Mouse (Mus musculus) gastrocnemius, postnatal 4 days (tissue): ENCODE results near the gene Olfr1093. TPM values are rescaled to one million over a fixed set of nuclear protein-coding genes. Genes with fewer than 3 reads are reported as not detected.

Experiments
- DNase-seq, 2 experiments: peaks; one replicate each; pipeline ENCODE4 v3.0.0; 2021 to 2022; ENCODE audit warnings: low spot score in 2 of 2, mixed read lengths in 2 of 2
- long read RNA-seq, 2 experiments: library from polyadenylated mRNA; stranded (forward); transcript quantifications; one replicate each; pipeline ENCODE4 v2.0.0; 2021
- total RNA-seq, 2 experiments: library from RNA; stranded (reverse); gene quantifications; 2 replicates each; pipeline ENCODE4 v1.2.3; 2021

The Olfr1093 gene
- not detected for total RNA-seq
- long read RNA-seq, experiment 1, result 0 reads
- long read RNA-seq, experiment 2, result 0 reads

GRCm38 (mm10) chr2:86782179-86782578, at the start of gene Olfr1093:
Gene Olfr1093 (plus strand): TSS chr2:86782479.
- DNase-seq, result no peak

- DNase-seq, result no peak
Measured at GRCm38 (mm10) chr2:86733601-86734000, 48.7 kb upstream of the Olfr1093 start, which contains the start of gene Olfr1089. Gene Olfr1089 (minus strand): TSS chr2:86733701.

- DNase-seq, result no peak
Measured at GRCm38 (mm10) chr2:86758893-86759292, 23.4 kb upstream of the Olfr1093 start, which contains the start of gene Olfr1090. Gene Olfr1090 (minus strand): TSS chr2:86758993.

- DNase-seq, result no peak
Measured at GRCm38 (mm10) chr2:86761050-86761449, 21.2 kb upstream of the Olfr1093 start.

GRCm38 (mm10) chr2:86809918-86810317, 27.6 kb downstream of the Olfr1093 start, which contains the start of gene Olfr141:
Gene Olfr141 (minus strand): TSS chr2:86810018.
- no peak for DNase-seq

- no peak for DNase-seq
Measured at GRCm38 (mm10) chr2:86824363-86824762, 42.1 kb downstream of the Olfr1093 start, which contains the start of gene Olfr1094. Gene Olfr1094 (plus strand): TSS chr2:86824663.

Other genes starting within 250 kb of the Olfr1093 start
- not detected for gene Olfr1079, start 240.0 kb upstream of the Olfr1093 start, total RNA-seq
- gene Olfr1080, start 224.2 kb upstream of the Olfr1093 start, total RNA-seq, result not detected
- gene Olfr1082, start 183.5 kb upstream of the Olfr1093 start, total RNA-seq, result not detected
- not detected for gene Olfr1084, start 142.8 kb upstream of the Olfr1093 start, total RNA-seq
- gene Olfr1085, start 120.5 kb upstream of the Olfr1093 start, total RNA-seq, result not detected
- gene Olfr1086, start 102.4 kb upstream of the Olfr1093 start, total RNA-seq, result not detected
- gene Olfr1087, start 84.1 kb upstream of the Olfr1093 start, total RNA-seq, result not detected
- not detected for gene Olfr1089, start 48.8 kb upstream of the Olfr1093 start, total RNA-seq
- gene Olfr1090, start 23.5 kb upstream of the Olfr1093 start, total RNA-seq, result not detected
- gene Olfr141, start 27.5 kb downstream of the Olfr1093 start, total RNA-seq, result not detected
- not detected for gene Olfr1094, start 42.2 kb downstream of the Olfr1093 start, total RNA-seq
- gene Olfr1095, start 69.2 kb downstream of the Olfr1093 start, total RNA-seq, result not detected
- gene Gm13723, start 92.3 kb downstream of the Olfr1093 start, total RNA-seq, result not detected
- gene Olfr1097, start 109.7 kb downstream of the Olfr1093 start, total RNA-seq, result not detected
- gene Olfr1098, start 142.1 kb downstream of the Olfr1093 start, total RNA-seq, result not detected
- gene Olfr1099, start 178.2 kb downstream of the Olfr1093 start, total RNA-seq, result not detected
- gene Olfr1100, start 197.5 kb downstream of the Olfr1093 start, total RNA-seq, result not detected
- not detected for gene Olfr1101, start 208.7 kb downstream of the Olfr1093 start, total RNA-seq
- not detected for gene Olfr1102, start 215.9 kb downstream of the Olfr1093 start, total RNA-seq
- not detected for gene Olfr1104, start 244.6 kb downstream of the Olfr1093 start, total RNA-seq